Mouse (Mus musculus) liver, embryonic 11.5 days (tissue): ENCODE data around the gene Arhgap33. TPM values are rescaled to one million over a fixed set of nuclear protein-coding genes. Genes with fewer than 3 reads are reported as not detected.

ENCODE experiments used
- ATAC-seq: fragments of 200-750 bp; cut with Nextera tagmentation; replicated peaks from 2 replicates; pipeline ENCODE4 v1.8.0; 2017; ENCODE audit warnings: moderate number of reproducible peaks, mild to moderate bottlenecking, moderate TSS enrichment, moderate library complexity; ENCODE audit not compliant: low FRiP score
- DNase-seq: peaks from one replicate; pipeline ENCODE4 v3.0.0-alpha.2; 2017; ENCODE audit warnings: low spot score
- H3K27ac ChIP-seq: fragments of 300-500 bp; sonication (generic); 2 replicates; pipeline ENCODE4 v1.5.1; 2014; ENCODE audit warnings: mild to moderate bottlenecking, low read depth, low read length, control low read depth
- H3K27me3 ChIP-seq: fragments of 300-500 bp; sonication (generic); replicated peaks from 2 replicates; pipeline ENCODE4 v1.6.1; 2014; ENCODE audit warnings: low read length, mixed read lengths; ENCODE audit not compliant: control insufficient read depth, insufficient read depth
- H3K36me3 ChIP-seq: fragments of 300-500 bp; sonication (generic); 2 replicates; pipeline ENCODE4 v1.6.1; 2014; ENCODE audit warnings: mild to moderate bottlenecking, low read length, moderate library complexity, mixed read lengths; ENCODE audit not compliant: control insufficient read depth, insufficient read depth
- H3K4me1 ChIP-seq: fragments of 300-500 bp; sonication (generic); replicated peaks from 2 replicates; pipeline ENCODE4 v1.6.1; 2014; ENCODE audit warnings: low read length, mixed read lengths; ENCODE audit not compliant: control insufficient read depth, insufficient read depth
- H3K4me2 ChIP-seq: fragments of 300-500 bp; sonication (generic); 2 replicates; pipeline ENCODE4 v1.6.1; 2014; ENCODE audit warnings: mild to moderate bottlenecking, control low read depth, moderate library complexity
- H3K4me3 ChIP-seq: fragments of 300-500 bp; sonication (generic); 2 replicates; pipeline ENCODE4 v1.5.1; 2014; ENCODE audit warnings: low read depth, low read length, control low read depth
- H3K9ac ChIP-seq: fragments of 300-500 bp; sonication (generic); 2 replicates; pipeline ENCODE4 v1.6.1; 2014; ENCODE audit warnings: low read depth, low read length, control low read depth
- H3K9me3 ChIP-seq: fragments of 300-500 bp; sonication (generic); 2 replicates; pipeline ENCODE4 v1.6.1; 2016; ENCODE audit warnings: low read length, inconsistent platforms, mixed read lengths; ENCODE audit not compliant: control insufficient read depth
- WGBS: fragments of 180-500 bp; shearing (Covaris S2); extraction: QIAGEN DNeasy Blood & Tissue Kit; methylation state at CpG from one replicate; pipeline ENCODE4 v1.1.7; 2014; 5-methylcytosine and 5-hydroxymethylcytosine counted together
- polyA plus RNA-seq: library from polyadenylated mRNA; unstranded; fragments of >200 nt; fragmentation: Nextera tagmentation; extraction: Ambion mirVana; gene quantifications from 2 replicates; pipeline ENCODE4 v1.2.1, GENCODE M21; 2014

Gene Arhgap33
- polyA plus RNA-seq, 1 experiment from 2014 or later: 7.1 TPM

- 88% methylated on average over 2 of the region's 2 CpGs for WGBS
- Histone ChIP-seq H3K9me3 (no peaks in the 10 kb centered on the region), H3K36me3 (peaks cover 14% of the 10 kb centered on the region), H3K27me3 (no peaks in the 10 kb centered on the region), H3K9ac (no peak overlapping the region), H3K4me1 (peaks cover 12% of the 10 kb centered on the region), H3K4me3 (no peak overlapping the region), H3K27ac (no peak overlapping the region), H3K4me2 (no peak overlapping the region)
- ATAC-seq (no peak), DNase-seq (no peak)
These were observed 15.0 kb upstream of the Arhgap33 start for GRCm38 (mm10) chr7:30549880-30550279.

- DNase-seq (no peak), ATAC-seq (peak; percentile 34; the same call in 1 of the 2 replicates)
- 63% methylated on average over 2 of the region's 2 CpGs for WGBS
- H3K27ac ChIP-seq: no peak overlapping the region
- no peak overlapping the region for H3K4me2 ChIP-seq
- no peaks in the 10 kb centered on the region for H3K9me3 ChIP-seq
- H3K9ac ChIP-seq: no peak overlapping the region
- peaks cover 22% of the 10 kb centered on the region for H3K36me3 ChIP-seq
- no peaks in the 10 kb centered on the region; the same call in 1 of the 2 replicates for H3K4me1 ChIP-seq
- no peak overlapping the region for H3K4me3 ChIP-seq
- H3K27me3 ChIP-seq: no peaks in the 10 kb centered on the region
These were observed 9.5 kb upstream of the Arhgap33 start for GRCm38 (mm10) chr7:30544327-30544726.

- no peak for ATAC-seq
- no peak overlapping the region for H3K27ac ChIP-seq
- H3K4me3 ChIP-seq: no peak overlapping the region
- no peak for DNase-seq
- H3K9ac ChIP-seq: no peak overlapping the region
- H3K36me3 ChIP-seq: peaks cover 10% of the 10 kb centered on the region
- no peaks in the 10 kb centered on the region for H3K9me3 ChIP-seq
- WGBS: 93% methylated on average over 7 of the region's 7 CpGs
- H3K27me3 ChIP-seq: no peaks in the 10 kb centered on the region
- no peak overlapping the region for H3K4me2 ChIP-seq
- H3K4me1 ChIP-seq: peaks cover 3% of the 10 kb centered on the region; the same call in 1 of the 2 replicates
These were observed 5.7 kb upstream of the Arhgap33 start for GRCm38 (mm10) chr7:30540572-30540971.

- DNase-seq (no peak), ATAC-seq (no peak; the same call in 1 of the 2 replicates)
- H3K9me3 ChIP-seq: no peaks in the 10 kb centered on the region
- peak overlapping the region; percentile 83 for H3K9ac ChIP-seq
- H3K4me1 ChIP-seq: peaks cover 12% of the 10 kb centered on the region
- peak overlapping the region; percentile 62; the same call in 1 of the 2 replicates for H3K27ac ChIP-seq
- H3K4me2 ChIP-seq: peak overlapping the region; percentile 97
- H3K27me3 ChIP-seq: no peaks in the 10 kb centered on the region
- H3K4me3 ChIP-seq: peak overlapping the region; percentile 79
- 14% methylated on average over 26 of the region's 26 CpGs for WGBS
- peaks cover 12% of the 10 kb centered on the region for H3K36me3 ChIP-seq
These were observed 773 bp downstream of the Arhgap33 start for GRCm38 (mm10) chr7:30533941-30534632.

GRCm38 (mm10) chr7:30532931-30533330 lies 1.9 kb downstream of the Arhgap33 start:
- ATAC-seq (no peak), DNase-seq (no peak)
- Histone ChIP-seq H3K9ac (no peak overlapping the region), H3K4me2 (no peak overlapping the region), H3K4me3 (no peak overlapping the region; the same call in 1 of the 2 replicates), H3K9me3 (no peaks in the 10 kb centered on the region), H3K27me3 (no peaks in the 10 kb centered on the region), H3K36me3 (peaks cover 14% of the 10 kb centered on the region), H3K4me1 (peaks cover 12% of the 10 kb centered on the region), H3K27ac (no peak overlapping the region)
- 55% methylated on average over 8 of the region's 8 CpGs for WGBS

- WGBS: 76% methylated on average over 9 of the region's 9 CpGs
- ATAC-seq: no peak
- Histone ChIP-seq H3K27me3 (no peaks in the 10 kb centered on the region), H3K9me3 (no peaks in the 10 kb centered on the region), H3K9ac (0 out of 2 replicates have a peak overlapping the region, but pooled peaks have one; percentile 9), H3K4me3 (no peak overlapping the region), H3K36me3 (peaks cover 14% of the 10 kb centered on the region), H3K4me1 (peaks cover 14% of the 10 kb centered on the region), H3K27ac (no peak overlapping the region), H3K4me2 (no peak overlapping the region)
- DNase-seq: no peak
These were observed 3.5 kb downstream of the Arhgap33 start for GRCm38 (mm10) chr7:30531291-30531815.

GRCm38 (mm10) chr7:30526981-30527380 lies 7.9 kb downstream of the Arhgap33 start:
- no peak overlapping the region for H3K4me3 ChIP-seq
- 75% methylated on average over 14 of the region's 14 CpGs for WGBS
- H3K27me3 ChIP-seq: no peaks in the 10 kb centered on the region
- no peak for ATAC-seq
- no peak for DNase-seq
- no peak overlapping the region for H3K4me2 ChIP-seq
- peaks cover 17% of the 10 kb centered on the region for H3K36me3 ChIP-seq
- no peak overlapping the region for H3K27ac ChIP-seq
- H3K9ac ChIP-seq: no peak overlapping the region
- peaks cover 3% of the 10 kb centered on the region; the same call in 1 of the 2 replicates for H3K4me1 ChIP-seq
- H3K9me3 ChIP-seq: no peaks in the 10 kb centered on the region

GRCm38 (mm10) chr7:30526399-30526798 lies 8.5 kb downstream of the Arhgap33 start:
- Histone ChIP-seq H3K9ac (no peak overlapping the region), H3K4me2 (no peak overlapping the region; the same call in 1 of the 2 replicates), H3K27me3 (no peaks in the 10 kb centered on the region), H3K9me3 (no peaks in the 10 kb centered on the region), H3K36me3 (peaks cover 17% of the 10 kb centered on the region), H3K4me3 (no peak overlapping the region), H3K27ac (no peak overlapping the region), H3K4me1 (peaks cover 3% of the 10 kb centered on the region; the same call in 1 of the 2 replicates)
- no peak for DNase-seq
- no peak for ATAC-seq
- WGBS: 42% methylated on average over 17 of the region's 17 CpGs

GRCm38 (mm10) chr7:30525954-30526353 lies 8.9 kb downstream of the Arhgap33 start:
- DNase-seq (no peak), ATAC-seq (no peak)
- Histone ChIP-seq H3K4me1 (peaks cover 3% of the 10 kb centered on the region; the same call in 1 of the 2 replicates), H3K36me3 (peaks cover 17% of the 10 kb centered on the region), H3K4me3 (no peak overlapping the region), H3K27ac (no peak overlapping the region), H3K9ac (no peak overlapping the region), H3K9me3 (no peaks in the 10 kb centered on the region), H3K4me2 (no peak overlapping the region; the same call in 1 of the 2 replicates), H3K27me3 (no peaks in the 10 kb centered on the region)
- WGBS: 50% methylated on average over 10 of the region's 10 CpGs
